Mouse (Mus musculus): ENCODE data around the gene Car4. TPM values are rescaled to one million over a fixed set of nuclear protein-coding genes. Genes with fewer than 3 reads are reported as not detected.

Gene Car4
- polyA plus RNA-seq, 1 experiment from 2014 or later = 172 TPM

GRCm38 (mm10) chr11:84966696-84967095 lies 9.1 kb downstream of the Car4 start:
- no peak for DNase-seq (ENCODE audit: low spot score)
- H3K9ac ChIP-seq (replicated peaks; ENCODE audit: low read depth) = no peak overlapping the region
- H3K4me2 ChIP-seq (replicated peaks; ENCODE audit: low read depth, low read length) = no peak overlapping the region
- H3K4me1 ChIP-seq (ENCODE audit: insufficient read depth, low read depth, low read length) = peaks cover 6% of the 10 kb centered on the region; the same call in 1 of the 2 replicates
- WGBS = 52% methylated on average over 4 of the region's 4 CpGs
- ATAC-seq = no peak
- H3K36me3 ChIP-seq (ENCODE audit: insufficient read depth, low read length) = no peaks in the 10 kb centered on the region
- no peaks in the 10 kb centered on the region for H3K27me3 ChIP-seq (replicated peaks; ENCODE audit: insufficient read depth, low read length)
- no peaks in the 10 kb centered on the region for H3K9me3 ChIP-seq (ENCODE audit: low read length)
- peak overlapping the region; percentile 26; the same call in 1 of the 2 replicates for H3K27ac ChIP-seq (ENCODE audit: low read length)
- H3K4me3 ChIP-seq (ENCODE audit: low read depth, low read length) = no peak overlapping the region
- no peak for TF ChIP-seq CTCF (IDR thresholded peaks at IDR 0.05)
- TF ChIP-seq EP300 (IDR thresholded peaks at IDR 0.05) = no peak

- Histone ChIP-seq H3K27ac (ENCODE audit: low read length) (peak overlapping the region; percentile 26; the same call in 1 of the 2 replicates), H3K4me2 (replicated peaks; ENCODE audit: low read depth, low read length) (no peak overlapping the region), H3K9ac (replicated peaks; ENCODE audit: low read depth) (no peak overlapping the region), H3K4me3 (ENCODE audit: low read depth, low read length) (no peak overlapping the region), H3K36me3 (ENCODE audit: insufficient read depth, low read length) (no peaks in the 10 kb centered on the region), H3K27me3 (replicated peaks; ENCODE audit: insufficient read depth, low read length) (no peaks in the 10 kb centered on the region), H3K9me3 (ENCODE audit: low read length) (no peaks in the 10 kb centered on the region), H3K4me1 (ENCODE audit: insufficient read depth, low read depth, low read length) (peaks cover 6% of the 10 kb centered on the region; the same call in 1 of the 2 replicates)
- 23% methylated on average over 5 of the region's 5 CpGs for WGBS
- DNase-seq (ENCODE audit: low spot score) (no peak), ATAC-seq (no peak)
- TF ChIP-seq EP300 (IDR thresholded peaks at IDR 0.05) (no peak), CTCF (IDR thresholded peaks at IDR 0.05) (no peak)
Measured at GRCm38 (mm10) chr11:84967113-84967512, 9.5 kb downstream of the Car4 start.

GRCm38 (mm10) chr11:84968309-84968708 lies 10.7 kb downstream of the Car4 start:
- no peaks in the 10 kb centered on the region for H3K36me3 ChIP-seq (ENCODE audit: insufficient read depth, low read length)
- H3K4me3 ChIP-seq (ENCODE audit: low read depth, low read length) = no peak overlapping the region
- ATAC-seq (peak; percentile 53), DNase-seq (ENCODE audit: low spot score) (peak; percentile 24)
- no peaks in the 10 kb centered on the region for H3K9me3 ChIP-seq (ENCODE audit: low read length)
- TF ChIP-seq CTCF (IDR thresholded peaks at IDR 0.05) = no peak
- TF ChIP-seq EP300 (IDR thresholded peaks at IDR 0.05) = peak; percentile 40; the same call in 1 of the 2 replicates
- no peaks in the 10 kb centered on the region for H3K27me3 ChIP-seq (replicated peaks; ENCODE audit: insufficient read depth, low read length)
- no peak overlapping the region for H3K9ac ChIP-seq (replicated peaks; ENCODE audit: low read depth)
- peaks cover 6% of the 10 kb centered on the region; the same call in 1 of the 2 replicates for H3K4me1 ChIP-seq (ENCODE audit: insufficient read depth, low read depth, low read length)
- WGBS = 54% methylated on average over 4 of the region's 4 CpGs
- peak overlapping the region; percentile 64; the same call in 1 of the 2 replicates for H3K27ac ChIP-seq (ENCODE audit: low read length)
- no peak overlapping the region for H3K4me2 ChIP-seq (replicated peaks; ENCODE audit: low read depth, low read length)

GRCm38 (mm10) chr11:84968775-84969174 lies 11.2 kb downstream of the Car4 start:
- Histone ChIP-seq H3K27ac (ENCODE audit: low read length) (0 out of 2 replicates have a peak overlapping the region, but pooled peaks have one; percentile 64), H3K4me2 (replicated peaks; ENCODE audit: low read depth, low read length) (no peak overlapping the region), H3K36me3 (ENCODE audit: insufficient read depth, low read length) (no peaks in the 10 kb centered on the region), H3K9me3 (ENCODE audit: low read length) (no peaks in the 10 kb centered on the region), H3K27me3 (replicated peaks; ENCODE audit: insufficient read depth, low read length) (no peaks in the 10 kb centered on the region), H3K4me3 (ENCODE audit: low read depth, low read length) (no peak overlapping the region), H3K9ac (replicated peaks; ENCODE audit: low read depth) (no peak overlapping the region), H3K4me1 (ENCODE audit: insufficient read depth, low read depth, low read length) (peaks cover 6% of the 10 kb centered on the region; the same call in 1 of the 2 replicates)
- DNase-seq (ENCODE audit: low spot score) (peak; percentile 75), ATAC-seq (peak; percentile 95)
- 34% methylated on average over 6 of the region's 6 CpGs for WGBS
- peak; percentile 68 for TF ChIP-seq EP300 (IDR thresholded peaks at IDR 0.05)
- TF ChIP-seq CTCF (IDR thresholded peaks at IDR 0.05) = no peak

- no peak for TF ChIP-seq EP300 (IDR thresholded peaks at IDR 0.05)
- TF ChIP-seq CTCF (IDR thresholded peaks at IDR 0.05) = no peak
- H3K9ac ChIP-seq (replicated peaks; ENCODE audit: low read depth) = no peak overlapping the region
- H3K4me2 ChIP-seq (replicated peaks; ENCODE audit: low read depth, low read length) = no peak overlapping the region
- H3K27ac ChIP-seq (ENCODE audit: low read length) = 0 out of 2 replicates have a peak overlapping the region, but pooled peaks have one; percentile 51
- no peaks in the 10 kb centered on the region for H3K36me3 ChIP-seq (ENCODE audit: insufficient read depth, low read length)
- no peak for DNase-seq (ENCODE audit: low spot score)
- peaks cover 6% of the 10 kb centered on the region; the same call in 1 of the 2 replicates for H3K4me1 ChIP-seq (ENCODE audit: insufficient read depth, low read depth, low read length)
- no peak overlapping the region for H3K4me3 ChIP-seq (ENCODE audit: low read depth, low read length)
- H3K27me3 ChIP-seq (replicated peaks; ENCODE audit: insufficient read depth, low read length) = no peaks in the 10 kb centered on the region
- ATAC-seq = no peak
- no peaks in the 10 kb centered on the region for H3K9me3 ChIP-seq (ENCODE audit: low read length)
- 54% methylated on average over 3 of the region's 3 CpGs for WGBS
Measured at GRCm38 (mm10) chr11:84972067-84972466, 14.5 kb downstream of the Car4 start.

GRCm38 (mm10) chr11:84973661-84974060 lies 16.1 kb downstream of the Car4 start:
- Histone ChIP-seq H3K36me3 (ENCODE audit: insufficient read depth, low read length) (no peaks in the 10 kb centered on the region), H3K9me3 (ENCODE audit: low read length) (no peaks in the 10 kb centered on the region), H3K27ac (ENCODE audit: low read length) (no peak overlapping the region), H3K4me3 (ENCODE audit: low read depth, low read length) (no peak overlapping the region), H3K4me2 (replicated peaks; ENCODE audit: low read depth, low read length) (no peak overlapping the region), H3K27me3 (replicated peaks; ENCODE audit: insufficient read depth, low read length) (no peaks in the 10 kb centered on the region), H3K9ac (replicated peaks; ENCODE audit: low read depth) (no peak overlapping the region), H3K4me1 (ENCODE audit: insufficient read depth, low read depth, low read length) (peaks cover 6% of the 10 kb centered on the region; the same call in 1 of the 2 replicates)
- no peak for ATAC-seq
- no peak for DNase-seq (ENCODE audit: low spot score)
- WGBS = 54% methylated on average over 5 of the region's 5 CpGs
- TF ChIP-seq CTCF (IDR thresholded peaks at IDR 0.05) (no peak), EP300 (IDR thresholded peaks at IDR 0.05) (no peak)

Data from lung, postnatal 0 days (tissue).